15 mouse cellular contexts compared by ENCODE assay signal in the genomic region with DNA sequence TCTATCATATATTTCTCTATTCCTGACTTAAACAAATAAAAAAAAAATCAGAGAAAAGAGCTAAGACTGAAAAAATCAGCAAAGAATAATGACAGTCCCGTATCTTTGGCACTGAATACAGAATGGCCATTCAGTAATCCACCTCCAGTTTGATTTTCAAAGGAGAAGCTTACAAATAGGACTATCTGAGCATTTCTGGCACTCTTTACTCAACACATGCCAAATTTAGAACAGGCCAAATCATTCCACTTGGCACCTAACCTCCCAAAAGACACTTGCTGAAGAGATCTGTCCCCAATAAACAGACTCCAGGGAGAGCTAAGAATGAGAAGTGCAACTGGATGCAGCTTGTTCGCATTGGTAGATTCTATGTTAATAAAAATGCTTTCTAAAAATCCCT. TPM values are rescaled to one million over a fixed set of nuclear protein-coding genes. Genes with fewer than 3 reads are reported as not detected.
A peak's percentile ranks its signal among the peaks of the same experiment; 100 is the strongest.
DNase-seq lines count a peak whose midpoint lies in the region; ATAC-seq and TF ChIP-seq lines count a peak whose summit lies in the region.
"Had no signal": no experiment of that assay in that cellular context is flagged by ENCODE, and none has a peak within 500 bp of the region (broad histone marks: within the 10 kb centered on the region; RNA-seq: fewer than 3 reads in every experiment).

No protein-coding gene starts in this region.

- intact Hi-C loops in heart, adult 2 months (cut with DNase I), result no loop called here

- no peak for TF ChIP-seq EP300 in heart, adult 2 months (IDR thresholded peaks at IDR 0.05; ENCODE audit: insufficient read depth, low read depth, low read length)

- no peaks in the 10 kb centered on the region for H3K27me3 ChIP-seq in heart, adult 2 months (ENCODE audit: control insufficient read depth, insufficient read depth, low read length)
- H3K27me3 ChIP-seq in heart, embryonic 15.5 days, result no peaks in the 10 kb centered on the region
- H3K27me3 ChIP-seq: forebrain, embryonic 12.5 days; liver, embryonic 15.5 days had no signal

- H3K27ac ChIP-seq in heart, adult 2 months, result peak overlapping the region; percentile 77
- H3K27ac ChIP-seq in heart, embryonic 15.5 days, result peak overlapping the region; percentile 74
- H3K27ac ChIP-seq: forebrain, embryonic 12.5 days; liver, embryonic 15.5 days had no signal

- peaks cover 4% of the 10 kb centered on the region; the same call in 1 of the 2 replicates for H3K79me2 ChIP-seq in heart, adult 2 months (replicated peaks; ENCODE audit: control insufficient read depth, insufficient read depth, low read length)

- H3K36me3 ChIP-seq in heart, adult 2 months (ENCODE audit: control insufficient read depth, insufficient read depth, low read length), result peaks cover 9% of the 10 kb centered on the region
- H3K36me3 ChIP-seq in heart, embryonic 15.5 days, result peaks cover 6% of the 10 kb centered on the region; the same call in 1 of the 2 replicates
- H3K36me3 ChIP-seq: forebrain, embryonic 12.5 days; liver, embryonic 15.5 days had no signal

- H3K4me2 ChIP-seq in heart, embryonic 15.5 days, result peak overlapping the region; percentile 10
- H3K4me2 ChIP-seq: forebrain, embryonic 12.5 days; liver, embryonic 15.5 days had no signal

- H3K4me1 ChIP-seq in heart, adult 2 months (ENCODE audit: control insufficient read depth, insufficient read depth, low read length), result peaks cover 8% of the 10 kb centered on the region
- H3K4me1 ChIP-seq in heart, embryonic 15.5 days (replicated peaks), result peaks cover 34% of the 10 kb centered on the region

- no peaks in the 10 kb centered on the region for H3K9me3 ChIP-seq in heart, embryonic 15.5 days (replicated peaks)
- H3K9me3 ChIP-seq: liver, embryonic 15.5 days had no signal

- TF ChIP-seq POLR2A in heart, adult 2 months (IDR thresholded peaks at IDR 0.05; ENCODE audit: insufficient read depth, low read depth, low read length), result no peak
- TF ChIP-seq POLR2A in brain, embryonic 14.5 days (IDR thresholded peaks at IDR 0.05; ENCODE audit: borderline replicate concordance, extremely low read depth, insufficient read depth, insufficient read length, poor library complexity, severe bottlenecking), result no peak

- no peak for TF ChIP-seq CTCF in heart, adult 2 months (IDR thresholded peaks at IDR 0.05)
- no peak for TF ChIP-seq CTCF in brain, embryonic 14.5 days (IDR thresholded peaks at IDR 0.05; ENCODE audit: borderline replicate concordance, extremely low read depth, insufficient read depth, insufficient read length)

- H3K4me3 ChIP-seq in heart, adult 2 months, result no peak overlapping the region
- no peak overlapping the region for H3K4me3 ChIP-seq in heart, embryonic 15.5 days
- H3K4me3 ChIP-seq: forebrain, embryonic 12.5 days; liver, embryonic 15.5 days had no signal

- no peak overlapping the region for H3K9ac ChIP-seq in heart, adult 2 months (ENCODE audit: low read depth, low read length)
- H3K9ac ChIP-seq in heart, embryonic 15.5 days, result no peak overlapping the region
- H3K9ac ChIP-seq: forebrain, embryonic 12.5 days; liver, embryonic 15.5 days had no signal

- ATAC-seq in heart, embryonic 15.5 days (replicated peaks; ENCODE audit: insufficient number of reproducible peaks, insufficient read depth, low FRiP score, low read depth), result no peak
- ATAC-seq in megakaryocyte-erythroid progenitor cell, adult 5-6 weeks (replicated peaks; ENCODE audit: low FRiP score, low TSS enrichment, poor library complexity, severe bottlenecking), result no peak
- ATAC-seq: hindbrain, embryonic 16.5 days had no signal

- 40% methylated on average over 2 of the region's 2 CpGs for WGBS in heart, adult 2 months
- 41% methylated on average over 2 of the region's 2 CpGs for WGBS in heart, embryonic 15.5 days

- peak in 1 of 2 experiments; percentile 21 for DNase-seq in heart, adult 2 months
- DNase-seq in heart, postnatal 4 days, result no peak
- peak; percentile 72 for DNase-seq in brain, embryonic 14.5 days (ENCODE audit: low read depth)
- peak; percentile 73 for DNase-seq in cerebellum, postnatal 10 days
- DNase-seq in left cerebral cortex, adult 8-10 months (ENCODE audit: low spot score in 2 of 2), result no peak
- DNase-seq: gastrocnemius, postnatal 14 days; layer of hippocampus, adult 9-11 months; left cerebral cortex, postnatal 4 days; lung, postnatal 4 days; thymus, postnatal 36 days had no signal

RNA-seq across cellular contexts. Expression of a gene that starts 6.6 kb away (rescaled TPM):
- total RNA-seq in heart, adult 2 months (2021), result 10 to 100 TPM; 13.3 to 15.5 TPM
- 7.0 and 12.4 TPM in 2 replicates for polyA plus RNA-seq in heart, adult 2 months (2012; rRNA removed)
- total RNA-seq in heart, postnatal 4 days (2021), result 10 to 100 TPM; 22.1 to 23.6 TPM
- polyA plus RNA-seq in brain, embryonic 14.5 days (2012; rRNA removed), result 29.9 and 39.5 TPM in 2 replicates
- polyA plus RNA-seq in heart, embryonic 15.5 days (2015; fragmentation: Nextera tagmentation; extraction: Ambion mirVana), result 26.7 and 27.0 TPM in 2 replicates
- total RNA-seq in left cerebral cortex, adult 8-10 months (2022), result 10 to 100 TPM; 54.8 to 59.4 (median 58.3) TPM
- 18.5 and 29.4 TPM in 2 replicates for total RNA-seq in megakaryocyte-erythroid progenitor cell, adult 5-6 weeks (2014; fragmentation: Nextera tagmentation)
- 24.8 and 26.8 TPM in 2 replicates for total RNA-seq in megakaryocyte-erythroid progenitor cell, adult 5-6 weeks (2017)

RNA-seq across cellular contexts. Expression of a gene that starts 7.6 kb away (rescaled TPM):
- 100 to 1,000 TPM; 175 to 199 TPM for total RNA-seq in heart, adult 2 months (2021)
- 67.3 and 128 TPM in 2 replicates for polyA plus RNA-seq in heart, adult 2 months (2012; rRNA removed)
- total RNA-seq in heart, postnatal 4 days (2021), result 100 to 1,000 TPM; 168 to 170 TPM
- 225 and 239 TPM in 2 replicates for polyA plus RNA-seq in brain, embryonic 14.5 days (2012; rRNA removed)
- polyA plus RNA-seq in heart, embryonic 15.5 days (2015; fragmentation: Nextera tagmentation; extraction: Ambion mirVana), result 186 and 205 TPM in 2 replicates
- total RNA-seq in left cerebral cortex, adult 8-10 months (2022), result 10 to 100 TPM; 43.9 to 52.6 (median 44.6) TPM
- 108 and 137 TPM in 2 replicates for total RNA-seq in megakaryocyte-erythroid progenitor cell, adult 5-6 weeks (2014; fragmentation: Nextera tagmentation)
- 121 and 132 TPM in 2 replicates for total RNA-seq in megakaryocyte-erythroid progenitor cell, adult 5-6 weeks (2017)

Comparison
In these comparisons a context has a peak if more than half of its experiments do, and no peak if none do; other contexts are left out.
1. DNase-seq: peak in brain, embryonic 14.5 days (single experiment) and cerebellum, postnatal 10 days (2 of 2); none in heart, postnatal 4 days (single experiment) and left cerebral cortex, adult 8-10 months (0 of 2).